Comparison of ENCODE assay signal across 19 mouse cellular contexts in the genomic region with DNA sequence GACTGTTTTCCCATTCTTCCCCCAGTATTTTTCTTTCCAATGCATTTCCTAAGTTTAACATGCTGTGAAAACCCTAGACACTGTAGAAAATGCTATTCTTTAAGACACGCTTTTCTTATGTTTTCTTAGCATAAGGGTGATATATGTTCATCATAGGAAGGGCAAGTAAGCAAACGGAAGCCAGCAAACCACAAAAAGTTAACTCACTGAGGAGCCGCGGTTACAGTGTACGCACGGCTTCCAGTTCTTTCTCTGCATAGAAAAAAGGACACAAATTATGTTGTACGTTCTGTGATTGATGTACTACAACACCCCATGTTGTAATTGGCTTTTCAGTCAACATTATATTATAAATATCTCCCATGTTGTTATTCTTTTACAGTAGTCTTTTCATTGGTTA.
DNase-seq lines count a peak whose midpoint lies in the region; ATAC-seq and TF ChIP-seq lines count a peak whose summit lies in the region.
"Had no signal": no experiment of that assay in that cellular context is flagged by ENCODE, and none has a peak within 500 bp of the region (broad histone marks: within the 10 kb centered on the region; RNA-seq: fewer than 3 reads in every experiment).

No protein-coding gene starts in this region.

- no peak overlapping the region for H3K4me2 ChIP-seq in stomach, postnatal 0 days (replicated peaks; ENCODE audit: low read depth)
- no peak overlapping the region for H3K4me2 ChIP-seq in hindbrain, embryonic 13.5 days
- H3K4me2 ChIP-seq: forebrain, embryonic 12.5 days; limb, embryonic 12.5 days; midbrain, embryonic 13.5 days; stomach, embryonic 15.5 days had no signal

- DNase-seq in CD8-positive naive resting alpha-beta T cell, adult 2 months (ENCODE audit: low read depth in 2 of 2, low spot score in 2 of 2) = peak; percentile 37 to 60
- peak; percentile 84 for DNase-seq in naive thymus-derived CD4-positive, alpha-beta T cell, adult 2 months (ENCODE audit: low read depth)
- peak; percentile 52 for DNase-seq in thymus, postnatal 25 days
- DNase-seq in stomach, postnatal 0 days (ENCODE audit: low spot score) = no peak
- DNase-seq in heart, postnatal 25 days (ENCODE audit: low spot score) = no peak
- DNase-seq: cerebellum, adult 11-12 months; embryo, embryonic 11 days; heart, adult 18-20 months; kidney, adult 8-10 months; lung, postnatal 10 days had no signal

- TF ChIP-seq CTCF in stomach, postnatal 0 days (IDR thresholded peaks at IDR 0.05; ENCODE audit: low read depth) = no peak

- H3K27me3 ChIP-seq in stomach, postnatal 0 days (ENCODE audit: control insufficient read depth, insufficient read depth, low read length) = no peaks in the 10 kb centered on the region
- H3K27me3 ChIP-seq in hindbrain, embryonic 13.5 days = no peaks in the 10 kb centered on the region
- H3K27me3 ChIP-seq: forebrain, embryonic 12.5 days; limb, embryonic 12.5 days; midbrain, embryonic 13.5 days; Patski; stomach, embryonic 15.5 days had no signal

- H3K36me3 ChIP-seq in stomach, postnatal 0 days (ENCODE audit: control insufficient read depth, insufficient read depth, low read length) = no peaks in the 10 kb centered on the region
- H3K36me3 ChIP-seq in hindbrain, embryonic 13.5 days = no peaks in the 10 kb centered on the region
- H3K36me3 ChIP-seq: forebrain, embryonic 12.5 days; midbrain, embryonic 13.5 days; stomach, embryonic 15.5 days had no signal

- ATAC-seq in granulocyte monocyte progenitor cell, adult 5-6 weeks (replicated peaks; ENCODE audit: poor library complexity, severe bottlenecking) = peak; percentile 91
- ATAC-seq in stomach, postnatal 0 days (ENCODE audit: low FRiP score, low TSS enrichment) = no peak
- no peak for ATAC-seq in hindbrain, embryonic 13.5 days (ENCODE audit: low FRiP score)
- ATAC-seq: hindbrain, embryonic 16.5 days; midbrain, embryonic 13.5 days; Patski had no signal

- H3K9me3 ChIP-seq in stomach, postnatal 0 days (ENCODE audit: control insufficient read depth, low read length) = no peaks in the 10 kb centered on the region
- H3K9me3 ChIP-seq in hindbrain, embryonic 13.5 days = no peaks in the 10 kb centered on the region
- H3K9me3 ChIP-seq: forebrain, embryonic 12.5 days; limb, embryonic 12.5 days; midbrain, embryonic 13.5 days; stomach, embryonic 15.5 days had no signal

- intact Hi-C loops in heart, postnatal 25 days (cut with DNase I) = no loop called here

- TF ChIP-seq EP300 in stomach, postnatal 0 days (optimal IDR thresholded peaks at IDR 0.05) = no peak

- no peak overlapping the region for H3K4me3 ChIP-seq in stomach, postnatal 0 days (ENCODE audit: low read depth, low read length)
- H3K4me3 ChIP-seq in hindbrain, embryonic 13.5 days = no peak overlapping the region
- H3K4me3 ChIP-seq: forebrain, embryonic 12.5 days; limb, embryonic 12.5 days; midbrain, embryonic 13.5 days; stomach, embryonic 15.5 days had no signal

- H3K9ac ChIP-seq in stomach, postnatal 0 days (ENCODE audit: low read length) = no peak overlapping the region
- H3K9ac ChIP-seq in hindbrain, embryonic 13.5 days = no peak overlapping the region
- H3K9ac ChIP-seq: forebrain, embryonic 12.5 days; limb, embryonic 12.5 days; liver, embryonic 14.5 days; midbrain, embryonic 13.5 days; stomach, embryonic 15.5 days had no signal

- no peaks in the 10 kb centered on the region for H3K4me1 ChIP-seq in stomach, postnatal 0 days (replicated peaks; ENCODE audit: control insufficient read depth, insufficient read depth)
- H3K4me1 ChIP-seq in hindbrain, embryonic 13.5 days (replicated peaks) = no peaks in the 10 kb centered on the region
- H3K4me1 ChIP-seq: forebrain, embryonic 12.5 days; limb, embryonic 12.5 days; stomach, embryonic 15.5 days had no signal

- H3K27ac ChIP-seq in stomach, postnatal 0 days (replicated peaks) = no peak overlapping the region
- no peak overlapping the region for H3K27ac ChIP-seq in hindbrain, embryonic 13.5 days
- H3K27ac ChIP-seq: forebrain, embryonic 12.5 days; limb, embryonic 12.5 days; liver, embryonic 14.5 days; midbrain, embryonic 13.5 days; stomach, embryonic 15.5 days had no signal

- 74% methylated on average over 7 of the region's 7 CpGs for WGBS in stomach, postnatal 0 days
- WGBS in hindbrain, embryonic 13.5 days = 78% methylated on average over 7 of the region's 7 CpGs

Comparison
In these comparisons a context has a peak if more than half of its experiments do, and no peak if none do; other contexts are left out.
1. DNase-seq: peak in CD8-positive naive resting alpha-beta T cell, adult 2 months (2 of 2), naive thymus-derived CD4-positive, alpha-beta T cell, adult 2 months (single experiment) and thymus, postnatal 25 days (single experiment); none in stomach, postnatal 0 days (single experiment) and heart, postnatal 25 days (single experiment).